Mouse (Mus musculus) hindbrain, embryonic 13.5 days (tissue): Measurements from ENCODE around the gene Gm49396. TPM values are rescaled to one million over a fixed set of nuclear protein-coding genes. Genes with fewer than 3 reads are reported as not detected.

ENCODE experiments used
- ATAC-seq: fragments of 200-750 bp; cut with Nextera tagmentation; 2 replicates; pipeline ENCODE4 v1.8.0; 2017; ENCODE audit warnings: moderate TSS enrichment; ENCODE audit not compliant: low FRiP score
- H3K27ac ChIP-seq: fragments of 300-500 bp; sonication (generic); 2 replicates; pipeline ENCODE4 v1.5.1; 2015; ENCODE audit warnings: inconsistent platforms, mild to moderate bottlenecking, moderate library complexity
- H3K27me3 ChIP-seq: fragments of 300-500 bp; sonication (generic); 2 replicates; pipeline ENCODE4 v1.6.1; 2015; ENCODE audit warnings: mild to moderate bottlenecking, inconsistent platforms
- H3K36me3 ChIP-seq: fragments of 300-500 bp; sonication (generic); 2 replicates; pipeline ENCODE4 v1.6.1; 2015; ENCODE audit warnings: mild to moderate bottlenecking, inconsistent platforms
- H3K4me1 ChIP-seq: fragments of 300-500 bp; sonication (generic); replicated peaks from 2 replicates; pipeline ENCODE4 v1.6.1; 2015; ENCODE audit warnings: inconsistent platforms
- H3K4me2 ChIP-seq: fragments of 300-500 bp; sonication (generic); 2 replicates; pipeline ENCODE4 v1.6.1; 2015; ENCODE audit warnings: inconsistent platforms, mild to moderate bottlenecking, moderate library complexity
- H3K4me3 ChIP-seq: fragments of 300-500 bp; sonication (generic); 2 replicates; pipeline ENCODE4 v1.5.1; 2015; ENCODE audit warnings: mild to moderate bottlenecking, inconsistent platforms
- H3K9ac ChIP-seq: fragments of 300-500 bp; sonication (generic); 2 replicates; pipeline ENCODE4 v1.6.1; 2015; ENCODE audit warnings: mild to moderate bottlenecking, inconsistent platforms
- H3K9me3 ChIP-seq: fragments of 300-500 bp; sonication (generic); 2 replicates; pipeline ENCODE4 v1.6.1; 2016; ENCODE audit warnings: inconsistent platforms
- whole genome bisulfite sequencing: fragments of 180-500 bp; shearing (Covaris S2); methylation state at CpG from one replicate; pipeline ENCODE4 v1.1.7; 2015; 5-methylcytosine and 5-hydroxymethylcytosine counted together
- polyA plus RNA-seq: library from polyadenylated mRNA; unstranded; fragments of >200 nt; fragmentation: Nextera tagmentation; extraction: Ambion mirVana; gene quantifications from 2 replicates; pipeline ENCODE4 v1.2.1, GENCODE M21; 2015

The Gm49396 gene
- polyA plus RNA-seq, 1 experiment from 2014 or later: 19.8 TPM

GRCm38 (mm10) chr7:30556894-30557536 lies 6.1 kb upstream of the Gm49396 start:
- H3K9ac ChIP-seq: no peak overlapping the region
- 97% methylated on average over 18 of the region's 18 CpGs for WGBS
- H3K27ac ChIP-seq: no peak overlapping the region
- H3K4me1 ChIP-seq: peaks cover 45% of the 10 kb centered on the region
- H3K27me3 ChIP-seq: peaks cover 11% of the 10 kb centered on the region; the same call in 1 of the 2 replicates
- ATAC-seq: no peak
- H3K4me3 ChIP-seq: no peak overlapping the region
- H3K9me3 ChIP-seq: no peaks in the 10 kb centered on the region
- H3K36me3 ChIP-seq: peaks cover 39% of the 10 kb centered on the region
- H3K4me2 ChIP-seq: no peak overlapping the region

GRCm38 (mm10) chr7:30557901-30558514 lies 5.1 kb upstream of the Gm49396 start:
- H3K9ac ChIP-seq: peak overlapping the region; percentile 88
- no peak for ATAC-seq

GRCm38 (mm10) chr7:30558656-30559442 lies 4.3 kb upstream of the Gm49396 start:
- ATAC-seq: no peak
- 16% methylated on average over 12 of the region's 12 CpGs for WGBS
- Histone ChIP-seq H3K9me3 (no peaks in the 10 kb centered on the region), H3K4me1 (peaks cover 38% of the 10 kb centered on the region), H3K4me2 (peak overlapping the region; percentile 91), H3K36me3 (peaks cover 39% of the 10 kb centered on the region), H3K27ac (peak overlapping the region; percentile 41), H3K9ac (peak overlapping the region; percentile 88), H3K27me3 (peaks cover 8% of the 10 kb centered on the region; the same call in 1 of the 2 replicates), H3K4me3 (peak overlapping the region; percentile 61)

More at GRCm38 (mm10) chr7:30557901-30558514, 5.1 kb upstream of the Gm49396 start:
- Histone ChIP-seq H3K9me3 (no peaks in the 10 kb centered on the region), H3K27ac (no peak overlapping the region), H3K27me3 (peaks cover 11% of the 10 kb centered on the region; the same call in 1 of the 2 replicates), H3K4me1 (peaks cover 43% of the 10 kb centered on the region), H3K36me3 (peaks cover 39% of the 10 kb centered on the region), H3K4me3 (0 out of 2 replicates have a peak overlapping the region, but pooled peaks have one; percentile 61), H3K4me2 (peak overlapping the region; percentile 91)
- 87% methylated on average over 13 of the region's 13 CpGs for WGBS

GRCm38 (mm10) chr7:30559443-30559954 lies 3.6 kb upstream of the Gm49396 start, which contains the start of gene Lin37:
TSS of gene Lin37 (minus strand) at chr7:30559838.
- Histone ChIP-seq H3K9me3 (no peaks in the 10 kb centered on the region), H3K4me3 (peak within 1 kb of the TSS; percentile 61), H3K4me1 (peaks cover 41% of the 10 kb centered on the region), H3K27me3 (peaks cover 1% of the 10 kb centered on the region; the same call in 1 of the 2 replicates), H3K36me3 (peaks cover 33% of the 10 kb centered on the region), H3K9ac (peak within 1 kb of the TSS; percentile 88), H3K4me2 (peak within 1 kb of the TSS; percentile 91), H3K27ac (peak within 1 kb of the TSS; percentile 41)
- ATAC-seq: peak; percentile 86
- under 1% methylated on average over 20 of the region's 20 CpGs for WGBS

GRCm38 (mm10) chr7:30560296-30560695 lies 2.8 kb upstream of the Gm49396 start:
- Histone ChIP-seq H3K4me2 (peak overlapping the region; percentile 91), H3K27me3 (no peaks in the 10 kb centered on the region), H3K4me1 (peaks cover 42% of the 10 kb centered on the region), H3K9ac (no peak overlapping the region), H3K27ac (peak overlapping the region; percentile 24; the same call in 1 of the 2 replicates), H3K4me3 (no peak overlapping the region; the same call in 1 of the 2 replicates), H3K9me3 (no peaks in the 10 kb centered on the region), H3K36me3 (peaks cover 28% of the 10 kb centered on the region)
- 76% methylated on average over 2 of the region's 2 CpGs for whole genome bisulfite sequencing
- ATAC-seq: no peak

GRCm38 (mm10) chr7:30562526-30563116 lies 523 bp upstream of the Gm49396 start:
- no peak for ATAC-seq
- H3K27ac ChIP-seq: peak overlapping the region; percentile 76
- H3K9ac ChIP-seq: peak overlapping the region; percentile 70
- H3K4me1 ChIP-seq: peaks cover 39% of the 10 kb centered on the region
- H3K9me3 ChIP-seq: no peaks in the 10 kb centered on the region
- peaks cover 28% of the 10 kb centered on the region for H3K36me3 ChIP-seq
- H3K4me2 ChIP-seq: peak overlapping the region; percentile 73
- H3K27me3 ChIP-seq: no peaks in the 10 kb centered on the region
- 1% methylated on average over 27 of the region's 27 CpGs for WGBS
- H3K4me3 ChIP-seq: peak overlapping the region; percentile 75

- Histone ChIP-seq H3K9me3 (no peaks in the 10 kb centered on the region), H3K4me1 (peaks cover 26% of the 10 kb centered on the region), H3K27me3 (no peaks in the 10 kb centered on the region), H3K4me3 (peak overlapping the region; percentile 75), H3K27ac (peak overlapping the region; percentile 95), H3K9ac (peak overlapping the region; percentile 76), H3K4me2 (peak overlapping the region; percentile 66), H3K36me3 (peaks cover 37% of the 10 kb centered on the region)
- no peak for ATAC-seq
- 27% methylated on average over 6 of the region's 6 CpGs for WGBS
These were observed 749 bp downstream of the Gm49396 start for GRCm38 (mm10) chr7:30563906-30564280.

GRCm38 (mm10) chr7:30564970-30565571 lies 1.9 kb downstream of the Gm49396 start, which contains the start of gene Igflr1:
TSS of gene Igflr1 (plus strand) at chr7:30565427.
- 96% methylated on average over 12 of the region's 12 CpGs for WGBS
- Histone ChIP-seq H3K4me1 (peaks cover 20% of the 10 kb centered on the region), H3K4me3 (peak within 1 kb of the TSS; percentile 75), H3K9ac (0 out of 2 replicates have a peak within 1 kb of the TSS, but pooled peaks have one; percentile 76), H3K9me3 (no peaks in the 10 kb centered on the region), H3K36me3 (peaks cover 48% of the 10 kb centered on the region), H3K27me3 (no peaks in the 10 kb centered on the region), H3K4me2 (peak within 1 kb of the TSS; percentile 66), H3K27ac (no peak within 1 kb of the TSS)
- no peak for ATAC-seq

- Histone ChIP-seq H3K36me3 (peaks cover 58% of the 10 kb centered on the region), H3K4me2 (no peak overlapping the region), H3K9me3 (no peaks in the 10 kb centered on the region), H3K9ac (no peak overlapping the region), H3K4me3 (no peak overlapping the region), H3K4me1 (peaks cover 17% of the 10 kb centered on the region), H3K27me3 (no peaks in the 10 kb centered on the region), H3K27ac (no peak overlapping the region)
- ATAC-seq: no peak
- 86% methylated on average over 9 of the region's 9 CpGs for WGBS
These were observed 2.9 kb downstream of the Gm49396 start for GRCm38 (mm10) chr7:30566033-30566432.

- Histone ChIP-seq H3K4me3 (no peak overlapping the region), H3K36me3 (peaks cover 71% of the 10 kb centered on the region), H3K9me3 (no peaks in the 10 kb centered on the region), H3K27me3 (no peaks in the 10 kb centered on the region), H3K27ac (no peak overlapping the region), H3K9ac (no peak overlapping the region), H3K4me2 (no peak overlapping the region), H3K4me1 (peaks cover 11% of the 10 kb centered on the region)
- WGBS: 91% methylated on average over 11 of the region's 11 CpGs
- ATAC-seq: no peak
These were observed 4.4 kb downstream of the Gm49396 start for GRCm38 (mm10) chr7:30567555-30567954.

- Histone ChIP-seq H3K36me3 (peaks cover 95% of the 10 kb centered on the region), H3K27ac (no peak overlapping the region), H3K9ac (no peak overlapping the region), H3K4me1 (no peaks in the 10 kb centered on the region), H3K27me3 (no peaks in the 10 kb centered on the region), H3K9me3 (no peaks in the 10 kb centered on the region), H3K4me3 (no peak overlapping the region), H3K4me2 (no peak overlapping the region)
- WGBS: 88% methylated on average over 5 of the region's 5 CpGs
- no peak for ATAC-seq
These were observed 9.2 kb downstream of the Gm49396 start for GRCm38 (mm10) chr7:30572389-30572788.
